Mouse (Mus musculus) neutrophil, adult 59 days (primary cell): ENCODE data around the gene Map2. TPM values are rescaled to one million over a fixed set of nuclear protein-coding genes. Genes with fewer than 3 reads are reported as not detected.

Experiments
- total RNA-seq, 2 experiments: library from RNA; stranded (reverse); gene quantifications; 1 replicate in 1 of 2; 2 replicates in 1 of 2; pipeline ENCODE4 v1.2.4; 2023

The Map2 gene
- under 1 TPM in 1 of 2 experiments, not detected in 1; 0.24 TPM for total RNA-seq

GRCm38 (mm10) chr1:66175041-66175665, at the start of gene Map2:
Map2 (plus strand) TSS chr1:66175273.

GRCm38 (mm10) chr1:66467821-66468703, 293.0 kb downstream of the Map2 start, which contains the start of gene Unc80:
Unc80 (plus strand) TSS chr1:66468367.

Other genes with a start within 250 kb of the Map2 start
- gene Crygf, start 248.8 kb upstream of the Map2 start, total RNA-seq = not detected